Mouse (Mus musculus): ENCODE measurements at regions not wholly inside any gene's neighbourhood (a gene's known extent, or its start where the extent isn't known, plus 50 kb on each side); places are given as distances from the start of the nearest gene placed in this dataset.

DNA sequence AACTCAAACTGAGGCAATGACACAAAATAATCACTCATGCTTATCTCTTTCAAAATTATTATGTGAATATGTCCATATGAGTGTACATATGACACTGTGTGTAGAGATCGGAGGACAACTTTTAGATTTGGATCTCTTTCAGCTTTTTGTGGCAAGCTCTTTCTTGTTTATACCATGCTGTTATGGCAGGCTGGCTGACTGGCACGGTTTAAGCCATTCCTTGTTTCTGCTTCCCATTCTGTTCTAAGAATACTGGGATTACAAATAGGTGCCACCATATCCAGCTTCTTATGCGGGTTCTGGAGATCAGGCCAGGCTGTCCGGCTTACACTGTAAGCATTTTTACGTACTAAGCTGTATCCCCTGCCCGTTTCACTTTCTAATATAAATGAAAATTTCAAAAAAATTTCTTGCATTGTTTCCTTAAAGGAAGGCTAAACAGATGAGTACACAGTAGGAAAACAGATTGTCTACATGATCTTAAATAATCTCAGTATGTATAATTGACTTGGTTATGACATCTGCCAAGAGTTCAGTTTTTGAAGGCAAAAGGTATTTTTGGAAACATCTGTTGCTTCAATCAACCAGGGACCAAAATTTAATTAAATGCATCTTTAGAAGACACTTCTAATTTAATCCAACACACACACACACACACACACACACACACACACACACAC lies 171.6 kb upstream of the Ufl1 start:
- no peak for TF ChIP-seq CTCF (conservative IDR thresholded peaks at IDR 0.05 in 1 of 2, IDR thresholded peaks at IDR 0.05 in 1 of 2; ENCODE audit: low read depth in 2 of 2, low read length in 2 of 2)
- no peak for TF ChIP-seq ZNF384 (IDR thresholded peaks at IDR 0.05; ENCODE audit: low read depth, low read length)
- TF ChIP-seq KAT2A (IDR thresholded peaks at IDR 0.05; ENCODE audit: insufficient replicate concordance, low read length), result no peak
- TF ChIP-seq POLR2A (IDR thresholded peaks at IDR 0.05; ENCODE audit: low read depth, low read length), result no peak
- no peak for TF ChIP-seq NELFE (IDR thresholded peaks at IDR 0.05; ENCODE audit: low read depth, low read length)
- no peak for TF ChIP-seq NRF1 (IDR thresholded peaks at IDR 0.05; ENCODE audit: low read depth, low read length)
- no peak for TF ChIP-seq GABPA (IDR thresholded peaks at IDR 0.05; ENCODE audit: insufficient replicate concordance, low read depth, low read length)
- no peak for TF ChIP-seq BHLHE40 (IDR thresholded peaks at IDR 0.05; ENCODE audit: low read depth, low read length)
- TF ChIP-seq ZKSCAN1 (IDR thresholded peaks at IDR 0.05; ENCODE audit: borderline replicate concordance, low read depth, low read length), result no peak
- no peak for TF ChIP-seq ZC3H11A (IDR thresholded peaks at IDR 0.05; ENCODE audit: low read depth, low read length)

Data from CH12.LX (cell line).